Mouse (Mus musculus) hindbrain, embryonic 15.5 days (tissue): ENCODE data around the gene Fam19a5. TPM values are rescaled to one million over a fixed set of nuclear protein-coding genes. Genes with fewer than 3 reads are reported as not detected.
A peak's percentile ranks its signal among the peaks of the same experiment; 100 is the strongest.

Experiments
- ATAC-seq: fragments of 200-750 bp; cut with Nextera tagmentation; 2 replicates; pipeline ENCODE4 v1.8.0; 2017; ENCODE audit warnings: low read depth, moderate number of reproducible peaks, moderate TSS enrichment; ENCODE audit not compliant: low FRiP score
- H3K27ac ChIP-seq: fragments of 300-500 bp; sonication (generic); replicated peaks from 2 replicates; pipeline ENCODE4 v1.5.1; 2015; ENCODE audit warnings: mild to moderate bottlenecking, inconsistent platforms
- H3K27me3 ChIP-seq: fragments of 300-500 bp; sonication (generic); 2 replicates; pipeline ENCODE4 v1.6.1; 2015; ENCODE audit warnings: control low read depth, inconsistent platforms
- H3K36me3 ChIP-seq: fragments of 300-500 bp; sonication (generic); 2 replicates; pipeline ENCODE4 v1.6.1; 2015; ENCODE audit warnings: control low read depth, inconsistent platforms
- H3K4me1 ChIP-seq: fragments of 300-500 bp; sonication (generic); replicated peaks from 2 replicates; pipeline ENCODE4 v1.6.1; 2015; ENCODE audit warnings: control low read depth, inconsistent platforms
- H3K4me2 ChIP-seq: fragments of 300-500 bp; sonication (generic); 2 replicates; pipeline ENCODE4 v1.6.1; 2015; ENCODE audit warnings: moderate library complexity, mild to moderate bottlenecking, inconsistent platforms
- H3K4me3 ChIP-seq: fragments of 300-500 bp; sonication (generic); 2 replicates; pipeline ENCODE4 v1.5.1; 2015; ENCODE audit warnings: mild to moderate bottlenecking, inconsistent platforms
- H3K9ac ChIP-seq: fragments of 300-500 bp; sonication (generic); 2 replicates; pipeline ENCODE4 v1.6.1; 2015; ENCODE audit warnings: inconsistent platforms
- H3K9me3 ChIP-seq: fragments of 300-500 bp; sonication (generic); 2 replicates; pipeline ENCODE4 v1.6.1; 2016; ENCODE audit warnings: control low read depth, inconsistent platforms
- WGBS: fragments of 180-500 bp; shearing (Covaris S2); methylation state at CpG from one replicate; pipeline ENCODE4 v1.1.7; 2015; 5-methylcytosine and 5-hydroxymethylcytosine counted together
- polyA plus RNA-seq: library from polyadenylated mRNA; unstranded; fragments of >200 nt; fragmentation: Nextera tagmentation; extraction: Ambion mirVana; gene quantifications from 2 replicates; pipeline ENCODE4 v1.2.1, GENCODE M21; 2015

Gene Fam19a5
- polyA plus RNA-seq, result 27.1 and 30.0 TPM in 2 replicates

- ATAC-seq, result peak; percentile 90
- under 1% methylated on average over 55 of the region's 67 CpGs for WGBS
- H3K4me2 ChIP-seq, result peak within 1 kb of the TSS; percentile 70
- peak within 1 kb of the TSS; percentile 85 for H3K27ac ChIP-seq
- H3K27me3 ChIP-seq, result 0 out of 2 replicates have a peak, but pooled peaks cover 3% of the 10 kb centered on the region
- no peaks in the 10 kb centered on the region for H3K36me3 ChIP-seq
- H3K4me1 ChIP-seq, result peaks cover 39% of the 10 kb centered on the region
- H3K4me3 ChIP-seq, result peak within 1 kb of the TSS; percentile 95
- peak within 1 kb of the TSS; percentile 84 for H3K9ac ChIP-seq
- H3K9me3 ChIP-seq, result no peaks in the 10 kb centered on the region
These were observed at the start of gene Fam19a5 for GRCm38 (mm10) chr15:87543599-87544338. TSS of gene Fam19a5 (plus strand) at chr15:87544299.

DNA sequence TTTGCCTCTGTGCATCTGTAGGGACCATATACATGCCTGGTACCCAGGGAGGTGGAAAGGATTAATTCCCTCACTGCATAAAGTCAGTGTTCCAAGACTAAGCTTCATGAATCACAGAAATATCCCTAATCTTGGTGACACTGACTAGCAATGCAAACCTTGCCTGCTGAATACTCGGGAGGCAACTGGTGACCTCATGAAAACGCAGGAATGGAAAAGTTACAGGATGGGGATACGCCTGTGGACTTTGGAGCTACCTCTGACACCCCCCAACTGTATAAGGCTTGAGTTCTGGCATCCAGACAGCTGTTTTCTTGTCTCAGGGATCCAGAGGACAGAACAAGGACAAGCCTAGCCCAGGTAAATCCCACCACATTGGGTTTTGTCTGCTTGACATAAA, 42.4 kb upstream of the Fam19a5 start:
- 85% methylated on average over 3 of the region's 3 CpGs for WGBS
- no peak overlapping the region for H3K4me2 ChIP-seq
- no peak for ATAC-seq

DNA sequence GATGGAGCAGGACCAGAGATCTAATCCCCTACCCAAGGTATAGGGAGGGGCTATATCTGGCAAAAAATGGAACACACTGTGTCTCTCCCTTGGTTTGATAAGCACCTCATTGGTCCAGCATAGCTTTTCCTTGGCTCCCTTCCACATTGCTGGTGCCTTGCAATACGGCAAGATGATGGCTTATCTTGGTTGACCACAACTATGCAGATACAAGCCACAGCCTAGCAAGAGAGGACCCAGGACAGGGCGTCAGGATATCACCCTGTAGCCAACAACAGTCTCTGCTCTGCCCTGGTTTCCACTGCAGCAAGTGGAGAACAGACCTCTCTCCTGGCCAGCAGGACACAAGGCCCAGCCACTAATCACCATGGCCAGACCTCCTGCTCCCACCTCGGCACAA, 36.8 kb upstream of the Fam19a5 start:
- no peaks in the 10 kb centered on the region for H3K9me3 ChIP-seq
- no peaks in the 10 kb centered on the region for H3K4me1 ChIP-seq
- no peak overlapping the region for H3K27ac ChIP-seq
- H3K9ac ChIP-seq, result no peak overlapping the region
- no peak overlapping the region for H3K4me2 ChIP-seq
- no peaks in the 10 kb centered on the region for H3K27me3 ChIP-seq
- no peak for ATAC-seq
- no peaks in the 10 kb centered on the region for H3K36me3 ChIP-seq
- WGBS, result 75% methylated on average over 3 of the region's 3 CpGs
- H3K4me3 ChIP-seq, result no peak overlapping the region

More for the DNA sequence above, 42.4 kb upstream of the Fam19a5 start:
- H3K9me3 ChIP-seq, result no peaks in the 10 kb centered on the region
- no peaks in the 10 kb centered on the region for H3K36me3 ChIP-seq
- no peak overlapping the region for H3K9ac ChIP-seq
- no peak overlapping the region for H3K27ac ChIP-seq
- H3K4me1 ChIP-seq, result no peaks in the 10 kb centered on the region
- H3K4me3 ChIP-seq, result no peak overlapping the region
- H3K27me3 ChIP-seq, result no peaks in the 10 kb centered on the region

DNA sequence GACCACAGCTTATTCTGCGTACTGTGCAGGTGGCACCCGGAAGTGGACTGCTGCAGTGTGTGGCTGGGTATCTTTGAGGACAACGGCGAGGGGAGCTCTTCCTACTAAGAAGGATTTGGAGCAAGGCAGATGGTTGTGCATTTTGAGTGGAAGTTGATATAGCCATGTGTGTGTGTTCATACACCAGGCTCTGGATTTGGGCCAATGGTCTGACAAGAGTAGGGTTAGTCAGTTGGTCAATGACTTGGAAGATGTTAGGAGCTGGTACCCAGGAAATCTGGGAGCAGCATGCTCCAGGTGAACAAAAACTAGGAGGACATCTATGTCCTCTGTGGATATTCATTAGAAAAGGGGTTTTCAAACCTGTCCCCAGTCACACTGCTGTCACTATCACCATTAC, 33.2 kb upstream of the Fam19a5 start:
- no peak overlapping the region for H3K27ac ChIP-seq
- H3K36me3 ChIP-seq, result no peaks in the 10 kb centered on the region
- no peak overlapping the region for H3K4me2 ChIP-seq
- no peaks in the 10 kb centered on the region for H3K9me3 ChIP-seq
- no peaks in the 10 kb centered on the region for H3K27me3 ChIP-seq
- no peak overlapping the region for H3K9ac ChIP-seq
- H3K4me1 ChIP-seq, result no peaks in the 10 kb centered on the region
- WGBS, result 88% methylated on average over 4 of the region's 4 CpGs
- no peak for ATAC-seq
- H3K4me3 ChIP-seq, result no peak overlapping the region

DNA sequence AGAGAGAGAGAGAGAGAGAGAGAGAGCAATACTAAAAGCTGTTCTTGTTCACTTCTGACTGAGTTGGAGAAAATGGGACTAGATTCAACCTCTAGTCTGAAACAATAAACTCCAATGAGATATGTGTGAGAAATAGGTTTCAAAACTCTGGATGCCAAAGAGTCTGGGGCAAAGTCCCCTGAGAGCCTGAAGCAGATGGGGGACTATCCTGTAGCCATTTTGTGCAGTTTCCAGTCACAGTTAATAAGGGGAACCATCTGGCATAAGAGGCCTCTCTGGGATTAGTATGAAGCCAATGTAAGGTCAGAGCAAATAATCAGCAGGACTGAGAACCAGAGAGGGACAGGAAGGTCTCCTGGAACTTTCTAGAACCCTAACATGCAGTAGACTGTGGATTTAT, 25.9 kb upstream of the Fam19a5 start:
- H3K9me3 ChIP-seq, result no peaks in the 10 kb centered on the region
- no peak overlapping the region for H3K4me2 ChIP-seq
- no peak overlapping the region for H3K9ac ChIP-seq

GRCm38 (mm10) chr15:87529271-87529670, 14.8 kb upstream of the Fam19a5 start:
- no peaks in the 10 kb centered on the region for H3K4me1 ChIP-seq
- H3K4me3 ChIP-seq, result no peak overlapping the region
- H3K27me3 ChIP-seq, result no peaks in the 10 kb centered on the region
- H3K4me2 ChIP-seq, result no peak overlapping the region
- ATAC-seq, result no peak
- WGBS, result 80% methylated on average over 4 of the region's 4 CpGs
- H3K36me3 ChIP-seq, result no peaks in the 10 kb centered on the region
- no peaks in the 10 kb centered on the region for H3K9me3 ChIP-seq
- H3K27ac ChIP-seq, result no peak overlapping the region
- no peak overlapping the region for H3K9ac ChIP-seq

More for the DNA sequence above, 25.9 kb upstream of the Fam19a5 start:
- H3K27ac ChIP-seq, result no peak overlapping the region
- no peaks in the 10 kb centered on the region for H3K36me3 ChIP-seq
- no peak overlapping the region for H3K4me3 ChIP-seq
- ATAC-seq, result no peak
- no peaks in the 10 kb centered on the region for H3K4me1 ChIP-seq
- no peaks in the 10 kb centered on the region for H3K27me3 ChIP-seq

GRCm38 (mm10) chr15:87541656-87542055, 2.4 kb upstream of the Fam19a5 start:
- Histone ChIP-seq H3K27me3 (0 out of 2 replicates have a peak, but pooled peaks cover 3% of the 10 kb centered on the region), H3K4me1 (peaks cover 18% of the 10 kb centered on the region), H3K4me3 (no peak overlapping the region), H3K27ac (no peak overlapping the region), H3K9ac (no peak overlapping the region), H3K4me2 (no peak overlapping the region), H3K9me3 (no peaks in the 10 kb centered on the region), H3K36me3 (no peaks in the 10 kb centered on the region)
- 65% methylated on average over 1 of the region's 1 CpGs for WGBS
- ATAC-seq, result no peak

- peak; percentile 55 for ATAC-seq
- WGBS, result under 1% methylated on average over 83 of the region's 84 CpGs
These were observed 466 bp downstream of the Fam19a5 start for GRCm38 (mm10) chr15:87544401-87545129.

GRCm38 (mm10) chr15:87545130-87545642, 1.1 kb downstream of the Fam19a5 start:
- no peaks in the 10 kb centered on the region for H3K9me3 ChIP-seq
- peaks cover 52% of the 10 kb centered on the region for H3K4me1 ChIP-seq
- 7% methylated on average over 18 of the region's 18 CpGs for WGBS
- H3K9ac ChIP-seq, result peak overlapping the region; percentile 84
- ATAC-seq, result peak; percentile 48; the same call in 1 of the 2 replicates
- peak overlapping the region; percentile 85 for H3K27ac ChIP-seq
- H3K36me3 ChIP-seq, result no peaks in the 10 kb centered on the region
- peak overlapping the region; percentile 70 for H3K4me2 ChIP-seq
- H3K27me3 ChIP-seq, result no peaks in the 10 kb centered on the region
- peak overlapping the region; percentile 95 for H3K4me3 ChIP-seq

More at GRCm38 (mm10) chr15:87544401-87545129, 466 bp downstream of the Fam19a5 start:
- peak overlapping the region; percentile 85 for H3K27ac ChIP-seq
- peak overlapping the region; percentile 95 for H3K4me3 ChIP-seq
- peaks cover 47% of the 10 kb centered on the region for H3K4me1 ChIP-seq
- H3K9me3 ChIP-seq, result no peaks in the 10 kb centered on the region
- H3K36me3 ChIP-seq, result no peaks in the 10 kb centered on the region
- peak overlapping the region; percentile 84 for H3K9ac ChIP-seq
- H3K4me2 ChIP-seq, result peak overlapping the region; percentile 70
- H3K27me3 ChIP-seq, result 0 out of 2 replicates have a peak, but pooled peaks cover 2% of the 10 kb centered on the region

GRCm38 (mm10) chr15:87545731-87546360, 1.7 kb downstream of the Fam19a5 start:
- Histone ChIP-seq H3K27me3 (no peaks in the 10 kb centered on the region), H3K4me1 (peaks cover 54% of the 10 kb centered on the region), H3K36me3 (no peaks in the 10 kb centered on the region), H3K4me3 (peak overlapping the region; percentile 95), H3K27ac (peak overlapping the region; percentile 85), H3K9ac (peak overlapping the region; percentile 84), H3K4me2 (peak overlapping the region; percentile 70), H3K9me3 (no peaks in the 10 kb centered on the region)
- no peak for ATAC-seq
- 14% methylated on average over 8 of the region's 8 CpGs for WGBS

DNA sequence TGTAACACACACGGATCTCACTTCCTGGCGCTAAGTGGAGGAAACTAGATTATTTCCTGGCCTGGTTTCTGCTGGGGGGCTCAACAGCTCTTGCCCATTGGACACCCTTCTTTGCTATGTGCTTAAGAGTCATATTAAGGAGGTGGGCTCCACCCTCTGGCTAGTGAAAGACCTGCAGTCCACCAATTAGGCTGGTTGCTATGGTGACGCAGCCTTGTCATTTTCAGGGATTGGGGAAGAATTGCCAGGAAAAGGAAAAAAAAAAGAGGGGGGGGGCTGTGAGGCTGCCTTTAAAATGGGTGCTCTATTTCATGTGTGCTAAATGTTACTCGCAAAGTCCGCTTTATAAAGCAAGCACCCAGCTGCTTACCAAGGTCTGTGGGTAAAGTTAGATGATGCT, 2.9 kb downstream of the Fam19a5 start:
- H3K4me1 ChIP-seq, result peaks cover 63% of the 10 kb centered on the region
- 0 out of 2 replicates have a peak overlapping the region, but pooled peaks have one; percentile 19 for H3K9ac ChIP-seq
- no peak for ATAC-seq
- H3K27ac ChIP-seq, result 0 out of 2 replicates have a peak overlapping the region, but pooled peaks have one; percentile 25
- peak overlapping the region; percentile 70 for H3K4me2 ChIP-seq
- peak overlapping the region; percentile 95 for H3K4me3 ChIP-seq
- H3K27me3 ChIP-seq, result no peaks in the 10 kb centered on the region
- no peaks in the 10 kb centered on the region for H3K36me3 ChIP-seq
- 29% methylated on average over 5 of the region's 5 CpGs for WGBS
- no peaks in the 10 kb centered on the region for H3K9me3 ChIP-seq
